Mouse (Mus musculus) layer of hippocampus, adult 18-20 months (tissue): ENCODE measurements around the gene Galnt9. TPM values are rescaled to one million over a fixed set of nuclear protein-coding genes. Genes with fewer than 3 reads are reported as not detected.

ENCODE experiments used
- DNase-seq, 2 experiments: peaks; one replicate each; pipeline ENCODE4 v3.0.0; 2022; ENCODE audit warnings: low spot score in 2 of 2
- long read RNA-seq: library from polyadenylated mRNA; stranded (forward); transcript quantifications from one replicate; pipeline ENCODE4 v2.0.0, GENCODE M21; 2021
- total RNA-seq, 2 experiments: library from RNA; stranded (reverse); gene quantifications; 2 replicates each; pipeline ENCODE4 v1.2.3; 2021

The Galnt9 gene
- 100 to 1,000 TPM; 117 to 131 TPM for total RNA-seq
- long read RNA-seq, transcript Galnt9-201 (11 exons, 2,883 nt) = major isoform, 295 of 338 reads
- long read RNA-seq, partial matches to known transcripts = 26 of 338 reads
- long read RNA-seq, other reads (novel, unspliced or antisense) = 17 of 338 reads

GRCm38 (mm10) chr5:110543951-110544690 lies at the start of gene Galnt9:
TSS of gene Galnt9 (plus strand) at chr5:110544355.
- DNase-seq = peak; percentile 48 to 77

GRCm38 (mm10) chr5:110494396-110494795 lies 49.8 kb upstream of the Galnt9 start:
- no peak for DNase-seq

DNA sequence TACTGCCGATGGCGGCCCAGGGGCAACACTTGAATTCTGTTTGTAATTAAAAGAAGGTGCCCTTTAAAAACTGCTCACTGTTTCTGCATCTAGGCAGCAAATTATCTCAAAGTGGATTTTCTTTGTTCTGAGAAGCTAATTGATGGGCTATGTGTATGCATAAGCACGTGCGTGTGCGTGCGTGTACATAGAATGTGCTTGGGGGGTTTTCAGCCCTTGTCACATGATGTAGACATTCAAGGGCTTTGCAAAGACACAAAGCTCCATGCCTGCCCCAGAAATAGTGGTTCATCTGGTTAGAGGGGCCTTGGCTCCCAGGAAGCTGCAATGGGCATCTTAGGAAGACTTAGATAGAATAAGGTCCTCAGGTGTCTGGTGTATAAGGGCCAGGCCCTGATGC lies 49.1 kb upstream of the Galnt9 start:
- no peak for DNase-seq

DNA sequence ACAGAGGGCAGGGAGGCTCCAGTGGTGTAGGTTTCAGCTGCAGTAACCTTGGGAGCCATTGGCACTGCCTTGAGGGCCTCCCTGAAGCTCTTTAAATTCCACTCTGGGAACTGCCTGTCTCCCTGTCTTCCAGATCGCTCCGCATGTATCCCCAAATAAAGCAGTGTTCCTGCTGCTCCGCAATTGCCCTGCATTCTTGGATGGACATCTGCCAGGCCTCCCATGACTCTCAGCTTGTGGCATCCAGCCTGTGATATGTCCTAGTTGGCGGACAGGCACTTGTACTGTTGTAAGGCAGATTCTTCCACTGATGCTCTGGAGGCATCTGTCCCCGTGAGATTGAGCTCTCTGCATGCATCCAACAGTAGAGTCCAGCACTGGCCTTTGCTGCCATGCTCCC lies 46.6 kb upstream of the Galnt9 start:
- DNase-seq = peak in 1 of 2 experiments; percentile 39

- no peak for DNase-seq
These were observed 46.1 kb upstream of the Galnt9 start for GRCm38 (mm10) chr5:110498071-110498470.

DNA sequence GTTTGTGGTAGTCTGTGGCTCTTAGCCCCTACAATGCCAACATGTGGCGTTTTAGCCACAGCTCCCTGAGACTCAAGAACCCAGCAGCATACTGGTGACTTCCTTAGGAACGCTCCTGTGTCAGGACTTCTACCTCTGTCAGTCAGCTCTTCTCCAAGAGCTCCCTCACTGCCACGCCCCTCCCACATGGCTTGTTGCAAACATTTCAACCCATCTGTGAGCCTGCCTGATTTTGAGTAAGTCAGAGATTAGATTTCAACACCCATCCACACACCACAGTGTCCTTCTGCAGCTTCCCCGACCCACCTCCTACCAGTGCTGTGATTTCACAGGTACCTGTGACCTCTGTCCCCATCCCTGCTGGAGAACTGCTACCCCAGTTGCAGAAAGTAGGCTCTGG lies 43.9 kb upstream of the Galnt9 start:
- peak in 1 of 2 experiments; percentile 54 for DNase-seq

DNA sequence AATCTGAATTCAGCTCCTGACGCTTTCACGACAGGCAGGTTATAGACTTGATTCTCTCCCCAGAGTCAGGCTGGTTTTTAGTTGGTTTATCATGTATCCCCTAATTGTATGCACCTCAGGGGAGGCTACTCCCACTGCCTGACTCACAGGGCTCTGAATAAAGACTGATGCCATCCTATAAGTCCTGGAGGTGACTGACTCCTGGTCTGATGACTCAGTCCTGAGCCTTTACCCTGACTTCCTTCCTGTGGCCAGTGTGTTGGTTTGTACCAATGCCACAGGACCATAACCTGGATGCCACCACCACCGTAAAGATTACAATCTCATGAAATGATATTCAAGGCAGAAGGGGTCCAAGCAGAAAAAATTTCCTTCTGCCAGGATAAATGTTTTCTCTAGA lies 40.8 kb upstream of the Galnt9 start:
- DNase-seq = no peak

DNA sequence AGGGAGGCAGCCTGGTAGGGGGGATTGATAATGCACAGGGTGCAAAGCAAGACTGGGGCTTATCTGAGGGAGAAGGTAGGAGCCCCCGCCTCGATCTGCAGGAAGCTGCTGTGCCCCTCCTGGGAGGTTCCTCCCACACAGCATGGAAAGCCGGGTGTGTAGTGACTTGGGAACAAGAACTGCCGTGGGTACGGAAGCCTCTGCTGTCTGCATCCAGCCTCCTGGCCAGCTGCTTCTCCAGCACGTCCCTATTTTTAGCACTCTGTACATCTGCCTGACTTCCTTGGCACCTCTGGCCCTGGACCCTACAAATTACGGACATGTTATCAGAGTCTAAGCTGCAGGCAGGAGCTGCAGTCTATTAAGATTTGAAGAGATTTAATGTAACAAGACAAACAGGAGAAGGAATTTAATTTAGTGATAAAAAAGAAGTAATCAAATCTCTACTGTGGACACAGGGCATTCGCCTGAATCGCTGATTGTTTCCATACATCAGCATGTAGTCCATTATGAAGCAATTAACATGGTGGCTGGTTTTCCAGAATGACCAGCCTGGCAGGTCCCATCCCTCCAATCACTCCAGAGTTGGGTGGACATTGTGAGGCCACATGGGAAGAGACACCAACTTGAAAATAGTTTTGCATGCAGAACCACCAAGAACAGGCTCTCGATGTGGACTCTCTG lies 38.4 kb upstream of the Galnt9 start:
- DNase-seq = peak in 1 of 2 experiments; percentile 39

- DNase-seq = no peak
These were observed 37.9 kb upstream of the Galnt9 start for GRCm38 (mm10) chr5:110506295-110506616.

DNA sequence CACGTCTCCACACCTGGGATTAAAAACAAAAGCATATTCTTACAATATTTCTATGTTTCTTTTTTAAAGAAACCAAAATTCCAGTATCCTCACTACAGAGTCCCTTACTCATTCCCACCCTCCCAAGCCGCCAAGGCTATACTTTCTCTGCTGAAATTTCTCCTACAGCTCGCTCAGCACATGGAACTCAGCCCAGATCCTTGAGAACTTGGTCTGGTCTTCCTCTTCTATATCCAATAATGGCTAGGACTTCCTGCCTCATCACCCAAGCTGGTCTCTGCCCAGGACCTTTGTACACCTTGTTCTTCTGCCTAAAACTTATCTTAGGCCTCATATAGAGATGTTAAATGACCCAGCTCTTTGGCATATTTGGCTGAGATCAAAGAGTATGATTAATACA lies 37.3 kb upstream of the Galnt9 start:
- DNase-seq = no peak

DNA sequence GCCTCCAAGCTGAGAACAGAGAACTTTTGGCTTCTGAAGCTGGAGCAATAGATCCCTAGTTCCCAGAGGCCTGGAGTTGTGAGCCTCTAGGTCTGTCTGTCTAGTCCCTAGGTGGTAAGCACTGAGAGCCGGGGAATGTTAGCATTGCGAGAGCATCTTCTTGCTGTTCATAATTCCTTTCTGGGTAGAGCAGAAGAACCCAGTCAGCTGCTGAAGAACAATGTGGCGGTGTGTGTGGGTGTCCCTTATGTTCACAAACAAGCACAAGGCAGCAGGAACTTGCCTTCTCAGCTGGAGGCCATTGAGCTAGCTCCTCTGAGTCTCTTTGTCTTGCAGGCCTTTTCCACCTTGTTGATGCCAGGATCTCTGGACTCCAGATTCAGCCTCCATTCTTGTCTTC lies 36.2 kb upstream of the Galnt9 start:
- DNase-seq = peak in 1 of 2 experiments; percentile 67

DNA sequence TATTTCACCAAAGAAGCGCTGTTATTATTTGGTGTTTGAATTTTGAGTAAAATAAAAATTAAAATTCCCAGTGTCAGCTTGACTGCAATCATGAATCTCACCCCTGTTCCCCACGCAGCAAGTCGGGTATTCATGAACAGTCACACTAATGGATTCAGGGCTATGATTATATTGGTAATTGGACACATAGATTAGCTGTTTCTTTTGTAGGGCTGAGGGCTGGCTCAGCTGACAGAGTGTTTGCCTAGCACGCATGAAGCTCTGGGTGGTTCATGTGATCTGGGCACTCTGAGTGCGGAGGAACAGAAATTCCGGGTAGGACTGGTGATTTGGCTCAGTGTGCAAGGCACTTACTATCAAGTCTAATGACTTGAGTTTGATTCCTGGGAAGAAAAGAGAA lies 33.8 kb upstream of the Galnt9 start:
- DNase-seq = no peak

DNA sequence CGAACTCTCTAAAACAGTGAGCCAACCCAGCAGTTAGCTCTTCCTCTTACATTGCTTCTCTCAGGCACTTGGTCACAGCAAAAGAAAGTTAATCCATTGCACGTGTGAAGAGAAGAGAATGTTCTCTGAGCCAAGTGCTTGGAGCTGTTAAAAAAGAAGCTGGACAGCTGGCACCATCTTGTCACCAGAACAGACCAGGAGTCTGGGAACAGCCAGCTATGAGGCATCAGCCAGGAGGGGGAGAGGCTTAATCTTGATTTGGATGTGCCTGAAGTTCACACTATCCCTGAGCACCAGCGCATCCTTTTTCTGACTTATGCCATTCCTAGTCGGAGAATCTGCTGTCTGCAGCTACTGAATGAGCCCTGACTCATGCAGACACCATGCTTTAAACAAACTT lies 30.4 kb upstream of the Galnt9 start:
- no peak for DNase-seq

GRCm38 (mm10) chr5:110514694-110515093 lies 29.5 kb upstream of the Galnt9 start:
- DNase-seq = no peak

DNA sequence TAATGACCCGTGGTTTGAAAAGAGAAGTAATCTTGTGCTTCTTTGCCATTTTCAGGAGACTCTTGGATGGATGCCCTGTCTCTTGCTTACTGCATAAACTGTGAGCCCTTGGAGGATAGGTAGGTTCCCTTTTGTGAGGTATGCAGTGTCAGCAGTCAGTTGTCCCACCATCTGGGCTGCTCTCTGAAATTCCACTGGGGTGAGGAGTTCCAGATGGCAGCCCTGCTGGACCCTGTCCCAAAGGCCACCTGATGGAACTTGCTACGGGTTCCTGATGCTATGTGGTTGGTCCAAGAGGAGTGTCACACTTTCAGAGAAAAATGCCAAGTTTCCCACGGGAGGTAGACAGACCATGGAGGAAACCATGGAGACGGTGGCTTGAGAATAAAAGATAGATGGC lies 27.8 kb upstream of the Galnt9 start:
- DNase-seq = no peak

DNA sequence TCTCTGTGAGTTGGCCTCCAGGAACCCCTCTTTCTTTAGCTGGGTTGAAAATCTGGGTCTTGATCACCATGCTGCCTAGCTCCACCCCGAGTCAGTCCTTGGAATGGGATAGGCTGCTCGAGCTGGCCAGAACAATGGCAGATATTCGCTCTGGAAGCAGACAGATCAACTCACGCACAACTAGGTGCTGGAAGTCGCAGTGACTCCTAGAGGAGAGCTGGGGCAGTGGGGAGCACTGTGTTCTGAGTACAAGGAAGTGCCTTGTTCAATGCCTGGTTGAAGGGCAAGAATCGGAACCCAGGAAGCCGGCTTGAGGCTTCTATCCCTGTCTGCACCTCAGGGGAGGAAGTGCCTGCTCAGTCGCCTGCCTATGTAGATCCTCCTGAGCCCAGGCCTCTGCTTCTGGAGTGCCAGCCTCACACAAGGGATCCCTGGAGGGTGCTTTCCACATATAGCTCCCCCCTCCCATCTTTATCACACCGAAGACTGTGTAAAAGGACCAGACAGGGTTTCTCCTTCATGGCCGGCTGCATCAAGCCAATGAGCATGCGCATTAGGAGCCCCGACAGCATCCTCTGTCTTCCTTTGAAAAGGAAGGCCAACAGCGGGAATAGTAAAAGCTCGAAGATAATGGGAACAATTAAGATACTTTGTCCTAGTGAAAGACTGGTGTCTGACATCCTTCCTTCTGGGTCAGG lies 25.9 kb upstream of the Galnt9 start:
- DNase-seq = no peak

GRCm38 (mm10) chr5:110520974-110521373 lies 23.2 kb upstream of the Galnt9 start:
- DNase-seq = peak in 1 of 2 experiments; percentile 47

- peak in 1 of 2 experiments; percentile 69 for DNase-seq
These were observed 22.3 kb upstream of the Galnt9 start for GRCm38 (mm10) chr5:110521822-110522221.

- no peak for DNase-seq
These were observed 20.9 kb upstream of the Galnt9 start for GRCm38 (mm10) chr5:110523296-110523695.

DNA sequence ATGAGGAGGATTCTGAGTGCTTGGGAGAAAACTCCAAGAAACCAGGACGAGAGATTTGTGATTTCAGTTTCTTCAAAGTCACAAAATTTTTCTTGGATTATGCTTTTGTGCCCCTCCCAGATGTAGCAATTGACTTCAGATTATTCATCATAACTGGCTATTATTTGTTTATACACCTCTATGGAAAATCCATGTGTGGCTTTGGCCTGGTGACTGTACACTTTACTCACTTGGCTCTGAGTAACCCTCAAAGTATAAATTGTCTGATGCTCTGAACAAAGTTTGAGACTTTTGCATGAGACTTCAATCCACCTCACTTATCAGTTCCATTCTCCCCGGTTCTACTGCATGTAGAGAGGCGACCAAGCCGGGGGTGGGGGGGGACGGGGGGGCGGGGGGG lies 18.5 kb upstream of the Galnt9 start:
- no peak for DNase-seq

- no peak for DNase-seq
These were observed 17.6 kb upstream of the Galnt9 start for GRCm38 (mm10) chr5:110526556-110526955.

DNA sequence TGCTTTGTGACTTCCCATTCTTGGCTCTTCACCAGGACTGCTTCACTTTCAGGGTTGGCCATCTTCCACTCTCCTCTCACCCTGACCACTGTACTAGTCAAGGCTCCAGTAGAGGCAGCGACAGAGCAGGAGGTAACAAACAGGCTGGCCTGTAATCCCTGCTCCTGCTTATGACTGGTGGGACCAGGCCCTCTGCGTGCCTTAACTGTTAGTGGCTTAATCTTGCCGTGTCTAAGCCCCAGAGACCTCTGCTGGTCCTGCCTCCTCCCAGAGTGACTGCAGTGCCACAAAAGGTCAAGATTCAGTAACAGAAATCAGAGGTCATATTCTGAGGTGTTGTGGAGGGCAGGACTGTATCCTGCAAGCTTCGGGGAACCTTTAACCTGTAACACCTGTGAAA lies 13.1 kb upstream of the Galnt9 start:
- no peak for DNase-seq
